Mouse (Mus musculus) ZHBTc4 (cell line): Measurements from ENCODE around the gene Rhbg.
"Not testable (repeated sequence)": the region's sequence is repeated elsewhere in the genome, so short reads cannot be mapped to it uniquely, and the experiment has no call there.

Experiments
- DNase-seq: peaks from one replicate; pipeline ENCODE4 v3.0.0-alpha.2; 2011; ENCODE audit warnings: low read depth, low spot score

The Rhbg gene

DNA sequence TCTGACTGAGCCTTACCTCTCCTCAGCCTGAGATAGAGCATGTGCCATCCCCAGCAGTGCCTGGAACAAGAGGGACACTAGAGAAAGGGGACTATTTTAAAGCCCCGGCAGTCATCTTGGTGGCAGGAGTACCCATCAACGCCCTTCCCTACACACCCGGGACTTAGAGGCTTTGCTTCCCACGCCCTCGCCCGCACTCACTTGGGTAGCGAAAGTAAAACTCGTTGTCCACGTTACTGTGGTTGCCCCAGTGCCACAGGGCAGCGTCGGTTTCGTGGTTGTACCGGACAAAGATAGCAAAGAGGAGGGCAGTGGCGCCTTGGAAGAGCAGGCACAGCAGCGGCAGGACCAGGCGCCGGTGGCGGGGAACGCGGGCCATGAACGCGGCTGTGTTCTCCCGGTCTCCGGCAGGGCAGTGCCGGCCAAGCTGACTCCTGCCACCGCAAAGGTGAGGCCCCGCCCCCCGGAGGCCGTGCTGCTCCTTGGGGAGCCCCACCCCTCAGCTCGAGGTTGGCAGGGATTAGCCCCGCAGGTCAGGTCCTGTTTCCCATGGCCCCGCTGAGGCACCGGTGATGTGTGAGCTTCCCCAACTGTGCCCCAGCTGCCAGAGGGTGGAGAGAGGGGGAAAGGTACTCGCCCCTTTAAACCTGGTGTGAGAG is at the start of gene Rhbg:
TSS of gene Rhbg (minus strand) at position 442 of the 659 bp plus-strand sequence.
- DNase-seq, result peak; percentile 62

DNA sequence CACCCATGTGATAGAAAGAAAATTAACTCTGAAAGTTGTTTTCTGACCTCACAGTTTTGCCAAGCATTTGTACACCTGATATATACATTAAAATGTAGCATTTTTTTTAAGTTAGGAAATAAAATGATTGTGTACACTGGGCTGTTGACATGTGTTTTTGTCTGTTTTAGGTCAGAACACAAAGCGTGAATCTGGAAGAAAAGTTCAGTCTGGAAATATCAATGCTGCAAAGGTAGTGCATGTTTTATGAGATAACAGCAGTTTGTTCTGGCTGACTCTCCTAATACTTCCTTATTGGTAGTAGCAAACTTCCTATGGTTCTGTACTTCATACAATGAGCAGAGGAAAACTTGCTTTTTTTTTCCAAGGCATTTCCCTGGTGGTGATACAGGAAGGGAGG is 44.7 kb upstream of the Rhbg start:
- no peak for DNase-seq

DNA sequence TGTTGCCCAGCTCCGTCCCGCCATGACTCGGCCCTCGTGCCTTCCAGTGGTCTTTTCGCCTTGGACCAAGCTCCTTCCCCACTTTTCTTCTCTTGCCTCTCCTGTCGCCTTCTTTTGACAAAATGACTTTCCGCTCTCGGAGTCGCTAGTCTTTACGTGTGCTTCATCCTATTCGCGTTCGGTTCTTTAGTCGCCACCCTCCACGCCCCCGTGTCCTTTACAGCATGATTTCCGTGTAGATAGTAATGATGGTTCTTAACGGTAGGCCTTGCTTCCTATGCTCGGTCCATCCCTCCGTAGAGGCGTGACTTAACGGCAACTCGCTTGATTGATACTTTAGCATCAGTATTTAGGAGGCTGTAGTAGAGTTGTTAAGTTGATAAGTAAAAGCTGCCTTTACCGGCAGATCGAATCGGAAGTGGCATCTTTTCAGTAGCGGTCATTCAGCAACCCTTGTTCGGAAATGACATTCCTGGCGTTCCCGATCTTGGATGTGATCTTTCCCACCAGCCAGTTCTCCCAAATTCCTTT is 42.9 kb upstream of the Rhbg start:
- peak; percentile 42 for DNase-seq

DNA sequence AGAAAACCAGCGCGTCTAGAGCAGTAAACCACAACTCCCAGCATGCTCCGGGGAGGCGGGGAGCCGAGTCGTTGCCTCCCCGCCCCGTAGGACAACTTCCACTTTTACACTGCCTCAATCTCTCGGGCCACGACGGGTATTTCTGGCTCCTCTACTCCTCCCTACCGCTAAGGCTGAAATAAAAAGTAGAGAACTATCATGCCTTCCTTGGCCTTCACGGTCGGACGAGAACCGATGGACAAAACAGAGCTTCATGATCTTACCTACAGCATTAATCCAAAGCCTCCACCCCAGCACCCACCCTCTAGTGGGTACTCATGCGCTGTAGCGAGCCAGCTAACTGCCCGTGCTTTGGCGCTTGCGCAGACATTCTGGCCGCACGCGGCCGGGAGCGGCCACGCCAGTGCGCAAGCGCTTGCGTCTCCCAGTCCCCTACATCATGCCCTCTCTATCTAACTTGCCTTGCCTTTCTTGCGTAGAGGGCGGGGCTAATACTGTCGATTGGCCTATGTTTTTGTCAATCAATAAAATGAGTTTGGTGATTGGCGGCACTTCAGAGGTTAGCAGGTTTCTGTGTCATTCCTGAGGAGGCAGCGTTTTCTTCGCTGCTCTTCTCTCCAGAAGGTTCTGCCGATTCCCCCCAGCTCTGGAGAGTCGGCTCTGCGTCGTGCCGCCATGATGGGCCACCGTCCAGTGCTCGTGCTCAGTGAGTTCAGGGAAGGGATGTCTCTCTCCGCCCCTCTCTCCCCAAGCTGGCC is 42.2 kb upstream of the Rhbg start, which contains the start of the genes Tsacc and Cct3:
TSS of gene Tsacc (minus strand) at position 439 of the 758 bp plus-strand sequence.
TSS of gene Cct3 (plus strand) at position 556 of the 758 bp plus-strand sequence.
- DNase-seq, result peak; percentile 100

DNA sequence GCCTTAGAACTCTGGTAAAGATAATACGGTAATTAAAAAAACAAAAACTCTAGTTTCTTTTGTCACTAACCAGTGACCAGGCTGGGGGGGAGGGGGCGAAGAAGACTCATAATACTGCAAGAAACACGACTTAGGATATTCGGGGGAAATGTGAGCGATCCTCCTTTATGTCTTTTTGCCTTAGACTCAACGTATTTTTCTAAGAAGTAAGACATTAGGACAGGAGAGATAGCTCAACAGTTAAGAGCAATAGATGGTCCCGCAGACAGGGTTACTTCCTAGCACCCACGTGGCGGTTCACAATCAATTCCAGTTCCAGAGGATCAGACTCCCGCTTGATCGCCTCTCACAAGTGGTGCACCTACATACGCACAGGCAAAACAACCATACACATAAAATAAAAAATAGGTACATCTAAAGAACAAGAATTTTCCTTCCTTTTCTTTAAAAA is 41.6 kb upstream of the Rhbg start:
- no peak for DNase-seq

DNA sequence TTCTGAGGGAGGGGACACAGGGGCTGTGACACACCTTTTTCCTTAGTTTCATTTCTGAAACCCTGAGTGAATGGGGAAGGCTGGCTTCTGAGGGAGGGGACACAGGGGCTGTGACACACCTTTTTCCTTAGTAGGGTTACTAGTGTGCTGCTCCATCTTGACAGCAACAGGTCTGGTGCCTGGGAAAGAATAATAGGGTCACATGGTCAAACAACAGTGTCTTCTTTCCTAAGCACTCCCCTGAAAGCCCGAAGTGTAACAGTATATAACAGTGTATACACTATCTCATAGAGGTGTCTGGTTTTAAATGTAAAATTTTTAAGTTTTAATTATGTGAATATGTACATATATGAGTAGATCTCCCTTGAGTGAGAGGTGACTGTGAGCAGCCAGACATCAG is 40.8 kb upstream of the Rhbg start:
- DNase-seq, result not testable (repeated sequence)

DNA sequence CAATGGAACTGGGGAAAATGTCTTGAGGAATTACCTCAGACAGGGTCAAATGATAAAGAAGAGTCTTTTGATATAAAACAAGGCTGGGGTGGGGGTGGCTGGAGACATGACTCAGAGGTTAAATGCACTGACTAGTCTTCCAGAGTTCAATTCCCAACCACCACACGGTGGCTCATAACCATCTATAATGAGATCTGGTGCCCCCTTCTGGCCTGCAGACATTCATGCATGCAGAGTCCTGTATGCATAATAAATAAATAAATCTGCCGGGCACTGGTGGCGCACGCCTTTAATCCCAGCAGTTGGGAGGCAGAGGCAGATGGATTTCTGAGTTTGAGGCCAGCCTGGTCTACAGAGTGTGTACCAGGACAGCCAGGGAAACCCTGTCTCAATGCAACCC is 37.5 kb upstream of the Rhbg start:
- peak; percentile 79 for DNase-seq

DNA sequence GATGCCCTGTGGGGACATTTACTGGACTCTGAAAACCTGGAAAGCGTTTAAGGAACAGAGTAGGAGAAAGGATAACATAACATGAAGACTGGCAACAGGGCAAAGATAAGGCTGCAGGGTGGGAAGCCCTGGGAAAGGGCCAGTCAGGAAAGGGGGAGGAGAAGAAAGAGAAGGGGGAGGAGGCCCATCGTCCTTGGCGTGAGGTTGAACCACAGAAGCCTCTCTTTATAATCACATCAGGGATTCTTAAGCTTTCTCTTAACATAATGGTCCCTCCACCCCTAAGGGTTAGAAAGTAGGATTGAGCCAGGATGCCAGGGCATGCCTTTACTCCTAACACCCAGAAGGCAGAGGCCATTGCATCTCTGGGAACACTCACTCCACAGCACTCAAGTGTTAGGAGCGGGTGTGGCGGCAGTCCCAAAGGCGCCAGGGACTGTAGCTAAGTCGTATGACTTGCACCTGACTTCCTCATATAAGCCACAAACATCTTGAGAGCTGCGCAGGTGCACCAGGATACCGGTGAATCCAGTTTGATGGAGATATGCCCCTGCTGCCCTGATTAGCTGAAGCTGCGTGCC is 33.7 kb upstream of the Rhbg start:
- peak; percentile 76 for DNase-seq

DNA sequence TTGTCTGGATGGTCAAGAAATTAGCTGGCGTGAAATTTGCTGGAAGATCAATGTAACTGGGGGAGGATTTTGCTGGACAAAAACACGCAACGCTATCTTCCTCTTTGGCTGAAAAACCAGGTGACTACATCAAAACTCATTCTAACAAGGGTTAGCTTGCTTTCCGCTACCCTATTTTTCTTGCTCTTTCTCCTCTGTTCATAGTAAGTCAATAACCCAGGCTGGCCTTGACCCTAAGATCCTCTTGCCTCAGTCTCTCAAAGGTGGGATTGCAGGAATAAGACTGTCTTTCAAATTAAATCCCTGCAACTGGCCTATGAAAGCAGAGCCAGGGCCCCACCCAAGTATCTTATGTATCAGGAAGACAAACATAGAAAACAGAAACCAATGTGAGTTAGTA is 32.6 kb upstream of the Rhbg start, which contains the start of gene Gm38392:
TSS of gene Gm38392 (minus strand) at position 101 of the 400 bp plus-strand sequence.
- DNase-seq, result no peak

DNA sequence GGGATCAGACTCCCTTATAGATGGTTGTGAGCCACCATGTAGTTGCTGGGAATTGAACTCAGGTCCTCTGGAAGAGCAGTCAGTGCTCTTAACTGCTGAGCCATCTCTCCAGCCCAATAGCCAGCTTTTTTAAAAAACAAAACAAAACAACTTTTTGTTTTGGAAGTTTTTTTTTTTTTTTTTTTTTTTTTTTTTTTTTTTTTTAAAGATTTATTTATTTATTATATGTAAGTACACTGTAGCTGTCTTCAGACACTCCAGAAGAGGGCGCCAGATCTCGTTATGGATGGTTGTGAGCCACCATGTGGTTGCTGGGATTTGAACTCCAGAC is 31.0 kb upstream of the Rhbg start:
- DNase-seq, result not testable (repeated sequence)

DNA sequence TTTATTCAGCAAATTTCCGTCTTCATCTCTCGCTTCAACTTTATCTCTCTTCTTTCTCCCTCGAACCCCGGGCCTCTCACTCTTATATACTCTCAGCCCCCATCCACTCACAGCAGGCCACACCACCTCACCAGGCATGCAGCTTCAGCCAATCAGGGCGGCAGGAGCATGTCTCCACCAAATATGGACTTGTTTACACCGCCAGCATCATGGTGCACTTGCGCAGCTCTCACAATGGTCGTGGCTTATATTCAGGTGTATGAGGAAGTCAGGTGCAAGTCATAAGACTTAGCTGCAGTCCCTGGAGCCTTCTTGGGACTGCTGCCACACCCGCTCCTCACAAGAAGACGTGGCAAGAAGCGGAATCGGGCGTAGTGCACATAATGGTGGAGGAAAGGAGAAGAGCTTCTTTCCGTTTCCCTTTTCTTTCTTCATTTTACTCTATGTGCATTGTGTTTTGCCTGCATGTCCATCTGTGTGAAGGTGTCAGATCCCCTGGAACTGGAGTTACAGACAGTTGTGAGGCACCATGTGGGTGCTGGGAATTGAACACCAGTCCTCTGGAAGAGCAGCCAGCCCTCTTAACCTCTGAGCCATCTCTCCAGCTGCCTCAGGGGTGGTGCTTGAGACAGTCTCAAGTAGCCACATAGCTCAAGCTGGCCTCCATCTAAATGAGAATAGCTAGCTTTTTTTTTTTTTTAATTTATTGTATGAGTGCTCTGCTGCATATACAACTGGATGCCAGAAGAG is 30.5 kb upstream of the Rhbg start:
- DNase-seq, result peak; percentile 70

DNA sequence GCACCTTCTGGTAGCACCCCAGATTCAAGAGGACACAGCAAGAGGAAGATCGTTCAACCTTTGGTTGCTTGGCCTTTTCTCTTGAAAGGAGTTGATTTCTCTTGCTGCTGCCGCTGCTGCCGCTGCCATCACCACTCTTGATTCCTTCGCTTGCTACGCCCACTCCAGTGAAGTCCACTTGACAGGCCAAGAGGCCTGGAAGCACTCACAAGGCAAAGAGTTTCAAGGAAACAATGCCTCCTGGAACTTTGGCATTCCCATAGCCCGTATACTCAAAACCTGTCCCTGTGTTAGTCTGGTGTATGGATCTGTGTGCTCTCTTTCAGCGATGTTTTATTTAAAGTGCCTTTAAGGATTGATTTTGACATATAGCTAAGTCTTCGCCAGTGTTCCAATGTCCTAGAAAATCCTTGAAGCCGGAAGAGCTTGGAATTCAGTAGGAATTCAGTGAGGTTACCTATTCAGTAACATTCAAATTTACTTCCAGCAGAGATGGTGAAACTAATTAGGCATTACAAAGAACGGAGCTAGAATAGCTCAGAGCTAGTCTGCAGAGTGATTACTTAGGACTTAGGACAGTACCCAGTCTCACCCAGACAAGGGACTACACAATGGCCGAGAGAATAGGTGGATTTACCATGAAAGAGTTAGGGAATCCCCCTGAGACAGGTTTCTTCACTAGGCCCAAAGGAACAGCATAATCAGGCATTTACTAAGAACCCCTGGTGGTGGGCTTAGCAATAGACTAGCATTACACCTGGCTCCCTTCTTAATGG is 26.8 kb upstream of the Rhbg start:
- DNase-seq, result peak; percentile 93

DNA sequence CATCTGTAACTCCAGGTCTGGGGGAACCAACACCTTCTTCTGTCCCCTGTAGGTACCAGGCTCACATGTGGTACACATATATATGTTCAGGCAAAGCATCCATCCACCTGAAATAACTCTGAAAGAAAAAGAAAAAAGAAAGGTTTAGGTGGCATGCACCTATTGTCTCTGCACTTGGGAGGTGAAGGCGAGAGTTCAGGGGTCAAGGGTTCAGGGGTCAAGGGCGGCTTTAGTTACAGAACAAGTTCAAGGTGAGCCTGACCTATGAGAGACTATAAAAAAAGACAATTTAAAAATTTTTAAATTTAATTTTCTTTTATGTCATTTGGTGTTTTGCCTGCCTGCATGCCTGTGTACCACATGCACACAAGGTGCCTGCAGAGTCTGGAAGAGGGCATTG is 25.5 kb upstream of the Rhbg start:
- DNase-seq, result peak; percentile 56

DNA sequence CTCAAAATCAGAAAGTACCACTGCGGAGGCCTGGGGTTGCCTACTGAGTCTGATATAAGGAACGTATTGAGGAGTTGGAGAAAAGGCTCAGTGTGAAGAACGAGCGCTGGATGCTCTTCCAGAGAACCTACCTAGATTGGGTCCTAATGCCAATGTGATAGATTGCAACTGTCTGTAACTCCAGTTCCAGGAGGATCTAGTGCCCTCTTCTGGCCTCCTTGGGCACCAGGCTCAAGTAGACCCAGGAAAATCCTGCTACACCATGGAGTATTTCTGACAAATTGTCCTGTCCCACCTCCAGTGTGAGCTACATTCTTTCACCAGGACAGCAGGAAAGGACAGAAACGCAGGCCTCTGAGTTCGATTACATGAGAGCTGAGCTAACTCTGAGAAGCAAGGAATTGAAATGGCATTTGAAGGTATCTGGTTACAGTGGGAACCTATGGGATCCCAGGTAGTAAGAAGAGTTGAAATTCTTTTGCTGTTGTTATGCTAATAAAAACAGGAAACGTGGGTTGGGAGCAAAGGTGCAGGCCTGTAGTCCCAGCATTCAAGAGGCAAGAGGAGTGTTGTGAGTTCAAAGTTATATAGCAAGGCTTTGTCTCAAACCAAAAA is 22.1 kb upstream of the Rhbg start:
- DNase-seq, result peak; percentile 89

DNA sequence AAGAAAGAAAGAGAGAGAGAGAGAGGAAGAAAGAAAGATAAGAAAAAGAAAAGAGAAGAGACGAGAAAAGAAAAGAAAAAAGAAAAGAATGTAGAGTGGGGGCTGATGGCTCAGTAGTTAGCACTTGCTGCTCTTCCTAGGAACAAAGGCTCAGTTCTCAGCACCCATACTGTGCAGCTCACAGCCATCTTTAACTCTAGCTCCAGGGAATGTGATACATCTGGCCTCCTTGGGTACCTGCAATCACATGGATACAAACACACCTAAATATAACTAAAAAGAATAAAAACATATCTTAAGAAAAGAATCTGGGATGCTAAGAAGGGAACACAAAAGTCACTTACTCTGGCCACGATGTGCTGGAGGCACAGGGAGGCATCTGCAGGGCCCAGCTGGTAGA is 21.6 kb upstream of the Rhbg start:
- peak; percentile 44 for DNase-seq

DNA sequence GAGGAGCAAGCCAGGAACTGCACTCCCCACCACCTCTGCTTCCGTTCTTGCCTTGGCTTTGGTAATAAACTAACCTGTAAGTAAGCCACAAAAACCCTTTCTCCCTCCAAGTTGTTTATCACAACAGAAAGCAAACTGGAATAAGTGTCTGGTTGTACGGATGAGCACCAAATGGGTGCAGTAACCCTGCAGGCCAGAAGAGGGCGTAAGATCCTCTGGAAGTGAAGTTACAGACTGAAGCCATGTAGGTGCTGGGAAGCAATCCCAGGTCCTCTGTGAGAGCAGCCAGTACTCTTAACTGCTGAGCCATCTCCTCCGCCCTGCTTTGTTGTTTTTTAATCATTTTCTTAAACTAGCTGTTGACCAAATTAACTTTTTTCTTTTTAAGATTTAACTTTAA is 19.5 kb upstream of the Rhbg start:
- peak; percentile 82 for DNase-seq

DNA sequence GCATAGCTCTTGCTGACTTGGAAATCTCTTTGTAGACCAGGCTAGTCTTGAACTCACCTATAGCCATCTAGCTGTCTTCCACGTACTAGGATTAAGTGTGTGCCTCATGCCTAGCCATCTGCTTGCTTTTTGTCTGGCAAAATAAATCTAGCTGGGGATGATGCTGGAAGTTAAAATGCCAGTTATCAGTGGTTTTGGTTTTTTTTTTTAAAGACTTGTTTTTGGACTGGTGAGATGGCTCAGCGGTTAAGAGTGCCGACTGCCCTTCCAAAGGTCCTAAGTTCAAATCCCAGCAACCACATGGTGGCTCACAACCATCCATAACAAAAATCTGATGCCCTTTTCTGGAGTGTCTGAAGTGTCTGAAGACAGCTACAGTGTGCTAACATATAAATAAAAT is 17.4 kb upstream of the Rhbg start:
- DNase-seq, result no peak

DNA sequence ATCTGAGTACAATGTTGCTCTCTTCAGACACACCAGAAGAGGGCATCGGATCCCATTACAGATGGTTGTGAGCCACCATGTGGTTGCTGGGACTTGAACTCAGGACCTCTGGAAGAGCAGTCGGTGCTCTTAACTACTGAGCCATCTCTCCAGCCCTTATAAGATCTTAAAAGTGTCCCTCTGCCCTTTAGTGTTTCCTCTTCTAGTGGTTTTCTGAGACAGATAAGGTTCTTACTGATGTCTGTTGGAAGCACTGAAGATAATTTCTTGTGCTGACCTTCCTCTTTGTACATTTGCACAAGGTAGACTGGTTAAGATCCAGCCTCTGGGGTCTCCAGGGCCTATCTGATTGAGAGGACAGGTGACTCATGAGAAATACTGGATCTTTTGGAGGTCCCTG is 16.8 kb upstream of the Rhbg start:
- DNase-seq, result not testable (repeated sequence)

DNA sequence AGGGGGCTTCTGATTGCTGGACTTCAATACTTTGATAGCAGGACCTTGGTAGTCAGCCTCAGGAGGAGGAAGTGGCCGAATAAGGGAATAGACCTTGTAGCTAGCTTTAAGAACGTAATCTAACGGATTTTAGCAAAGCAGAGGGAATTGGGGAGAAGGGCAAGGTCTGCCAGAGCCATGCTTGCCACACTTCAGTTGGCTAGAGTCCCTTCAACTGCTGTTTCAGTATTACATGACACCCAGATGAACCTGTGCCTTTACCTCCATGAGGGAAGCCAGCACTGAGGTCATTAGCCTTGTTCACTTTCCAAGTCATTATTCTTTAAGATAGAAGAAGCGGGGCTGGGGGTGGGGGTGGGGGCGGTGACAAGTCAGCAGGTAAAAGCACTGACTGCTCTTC is 14.5 kb upstream of the Rhbg start:
- DNase-seq, result no peak

DNA sequence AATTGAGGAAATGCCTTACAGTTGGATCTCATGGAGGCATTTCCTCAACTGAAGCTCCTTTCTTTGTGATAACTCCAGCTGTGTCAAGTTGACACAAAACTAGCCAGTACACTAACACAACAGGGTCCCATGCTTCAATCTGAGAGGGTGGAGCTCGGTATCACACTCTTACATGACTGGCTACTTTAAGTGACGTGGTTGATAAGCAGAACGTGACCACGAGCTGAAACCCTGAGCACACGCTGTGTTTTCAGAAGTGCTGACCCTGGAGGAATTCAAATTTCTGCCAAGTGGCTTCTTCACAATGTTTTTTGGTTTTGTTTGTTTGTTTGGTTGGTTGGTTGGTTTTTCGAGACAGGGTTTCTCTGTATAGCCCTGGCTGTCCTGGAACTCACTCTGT is 13.5 kb upstream of the Rhbg start:
- DNase-seq, result not testable (repeated sequence)
